Mouse (Mus musculus) heart, postnatal 0 days (tissue): ENCODE data around the gene Rab5if. TPM values are rescaled to one million over a fixed set of nuclear protein-coding genes. Genes with fewer than 3 reads are reported as not detected.
"Not testable (repeated sequence)": the region's sequence is repeated elsewhere in the genome, so short reads cannot be mapped to it uniquely, and the experiment has no call there.

Experiments used
- ATAC-seq: fragments of 200-750 bp; cut with Nextera tagmentation; 2 replicates; pipeline ENCODE4 v1.8.0; 2017; ENCODE audit warnings: low read depth, moderate number of reproducible peaks, moderate library complexity; ENCODE audit not compliant: insufficient read depth
- DNase-seq: peaks from one replicate; pipeline ENCODE4 v3.0.0-alpha.2; 2016; ENCODE audit warnings: low spot score
- H3K27ac ChIP-seq: fragments of 300-500 bp; sonication (generic); 2 replicates; pipeline ENCODE4 v1.5.1; 2014; ENCODE audit warnings: low read depth, mild to moderate bottlenecking
- H3K27me3 ChIP-seq: fragments of 300-500 bp; sonication (generic); 2 replicates; pipeline ENCODE4 v1.6.1; 2014; ENCODE audit warnings: low read length, mixed read lengths; ENCODE audit not compliant: control insufficient read depth, insufficient read depth
- H3K36me3 ChIP-seq: fragments of 300-500 bp; sonication (generic); replicated peaks from 2 replicates; pipeline ENCODE4 v1.6.1; 2014; ENCODE audit warnings: low read length, mixed read lengths; ENCODE audit not compliant: control insufficient read depth, insufficient read depth
- H3K4me1 ChIP-seq: fragments of 300-500 bp; sonication (generic); 2 replicates; pipeline ENCODE4 v1.6.1; 2014; ENCODE audit warnings: antibody characterized with exemption; ENCODE audit not compliant: control insufficient read depth, insufficient read depth
- H3K4me2 ChIP-seq: fragments of 300-500 bp; sonication (generic); 2 replicates; pipeline ENCODE4 v1.6.1; 2014; ENCODE audit warnings: low read depth, mild to moderate bottlenecking, low read length, moderate library complexity
- H3K4me3 ChIP-seq: fragments of 300-500 bp; sonication (generic); 2 replicates; pipeline ENCODE4 v1.5.1; 2014; ENCODE audit warnings: low read depth, low read length
- H3K9ac ChIP-seq: fragments of 300-500 bp; sonication (generic); replicated peaks from 2 replicates; pipeline ENCODE4 v1.6.1; 2014; ENCODE audit warnings: low read depth, low read length, mixed read lengths
- H3K9me3 ChIP-seq: fragments of 300-500 bp; sonication (generic); replicated peaks from 2 replicates; pipeline ENCODE4 v1.6.1; 2016; ENCODE audit warnings: low read length; ENCODE audit not compliant: control insufficient read depth
- CTCF ChIP-seq: IDR thresholded peaks from 2 replicates; pipeline ENCODE4 v1.5.1; 2016; ENCODE audit warnings: antibody characterized with exemption, control low read depth, low read depth
- EP300 ChIP-seq: IDR thresholded peaks from 2 replicates; pipeline ENCODE4 v1.6.1; 2016; ENCODE audit warnings: antibody characterized with exemption, low read depth
- WGBS: fragments of 180-500 bp; shearing (Covaris S2); extraction: QIAGEN DNeasy Blood & Tissue Kit; methylation state at CpG from one replicate; pipeline ENCODE4 v1.1.7; 2014; 5-methylcytosine and 5-hydroxymethylcytosine counted together
- polyA plus RNA-seq: library from polyadenylated mRNA; unstranded; fragments of >200 nt; fragmentation: Nextera tagmentation; extraction: Ambion mirVana; gene quantifications from 2 replicates; pipeline ENCODE4 v1.2.1, GENCODE M21; 2015
- total RNA-seq: library from RNA; depleted of rRNA; stranded (reverse); fragments of >200 nt; gene quantifications from 2 replicates; pipeline ENCODE4 v1.2.3, GENCODE M21; 2014; ENCODE audit warnings: low replicate concordance

The Rab5if gene
- total and polyA plus RNA-seq, 2 experiments from 2014 or later: 155 to 186 TPM

- no peak for ATAC-seq
- no peaks in the 10 kb centered on the region for H3K27me3 ChIP-seq
- H3K9ac ChIP-seq: no peak overlapping the region
- H3K4me1 ChIP-seq: no peaks in the 10 kb centered on the region
- H3K27ac ChIP-seq: no peak overlapping the region
- no peak overlapping the region for H3K4me2 ChIP-seq
- no peak for DNase-seq
- no peaks in the 10 kb centered on the region for H3K9me3 ChIP-seq
- no peaks in the 10 kb centered on the region for H3K36me3 ChIP-seq
- H3K4me3 ChIP-seq: no peak overlapping the region
- no peak for TF ChIP-seq CTCF
- TF ChIP-seq EP300: no peak
- WGBS: 55% methylated on average over 9 of the region's 9 CpGs
These were observed 33.5 kb downstream of the Rab5if start for GRCm38 (mm10) chr2:156896384-156896914.

- WGBS: 83% methylated on average over 9 of the region's 9 CpGs
- H3K27me3 ChIP-seq: no peaks in the 10 kb centered on the region
- no peak overlapping the region for H3K9ac ChIP-seq
- no peak for DNase-seq
- ATAC-seq: no peak
- H3K4me2 ChIP-seq: no peak overlapping the region
- H3K27ac ChIP-seq: no peak overlapping the region
- H3K9me3 ChIP-seq: no peaks in the 10 kb centered on the region
- no peak overlapping the region for H3K4me3 ChIP-seq
- H3K36me3 ChIP-seq: no peaks in the 10 kb centered on the region
- no peaks in the 10 kb centered on the region for H3K4me1 ChIP-seq
- no peak for TF ChIP-seq CTCF
- TF ChIP-seq EP300: no peak
These were observed 34.1 kb downstream of the Rab5if start for GRCm38 (mm10) chr2:156897034-156897433.

GRCm38 (mm10) chr2:156898374-156898773 lies 35.4 kb downstream of the Rab5if start:
- Histone ChIP-seq H3K27ac (no peak overlapping the region), H3K36me3 (no peaks in the 10 kb centered on the region), H3K4me2 (no peak overlapping the region), H3K27me3 (no peaks in the 10 kb centered on the region), H3K9me3 (no peaks in the 10 kb centered on the region), H3K9ac (no peak overlapping the region), H3K4me3 (no peak overlapping the region), H3K4me1 (no peaks in the 10 kb centered on the region)
- 44% methylated on average over 4 of the region's 4 CpGs for WGBS
- TF ChIP-seq EP300: no peak
- TF ChIP-seq CTCF: no peak
- ATAC-seq: no peak
- no peak for DNase-seq

GRCm38 (mm10) chr2:156899184-156899583 lies 36.3 kb downstream of the Rab5if start:
- H3K4me2 ChIP-seq: no peak overlapping the region
- H3K9ac ChIP-seq: no peak overlapping the region
- no peaks in the 10 kb centered on the region for H3K4me1 ChIP-seq
- no peak overlapping the region for H3K4me3 ChIP-seq
- 41% methylated on average over 4 of the region's 4 CpGs for WGBS
- H3K27ac ChIP-seq: no peak overlapping the region
- no peaks in the 10 kb centered on the region for H3K27me3 ChIP-seq
- H3K36me3 ChIP-seq: no peaks in the 10 kb centered on the region
- no peak for ATAC-seq
- H3K9me3 ChIP-seq: no peaks in the 10 kb centered on the region
- TF ChIP-seq EP300: no peak
- no peak for TF ChIP-seq CTCF
- no peak for DNase-seq

- no peak overlapping the region for H3K27ac ChIP-seq
- ATAC-seq: no peak
- WGBS: 88% methylated on average over 2 of the region's 2 CpGs
- TF ChIP-seq EP300: no peak
- no peak for TF ChIP-seq CTCF
- H3K4me2 ChIP-seq: no peak overlapping the region
- H3K36me3 ChIP-seq: no peaks in the 10 kb centered on the region
- DNase-seq: no peak
- H3K9me3 ChIP-seq: no peaks in the 10 kb centered on the region
- no peaks in the 10 kb centered on the region for H3K4me1 ChIP-seq
- H3K9ac ChIP-seq: no peak overlapping the region
- no peak overlapping the region for H3K4me3 ChIP-seq
- no peaks in the 10 kb centered on the region for H3K27me3 ChIP-seq
These were observed 38.4 kb downstream of the Rab5if start for GRCm38 (mm10) chr2:156901344-156901743.

- DNase-seq (no peak), ATAC-seq (no peak)
- Histone ChIP-seq H3K27me3 (no peaks in the 10 kb centered on the region), H3K4me2 (no peak overlapping the region), H3K36me3 (no peaks in the 10 kb centered on the region), H3K27ac (no peak overlapping the region), H3K4me1 (no peaks in the 10 kb centered on the region), H3K9me3 (no peaks in the 10 kb centered on the region), H3K9ac (no peak overlapping the region), H3K4me3 (no peak overlapping the region)
- TF ChIP-seq EP300 (no peak), CTCF (no peak)
- WGBS: 59% methylated on average over 6 of the region's 6 CpGs
These were observed 39.0 kb downstream of the Rab5if start for GRCm38 (mm10) chr2:156901883-156902282.

- not testable (repeated sequence) for H3K9me3 ChIP-seq, DNase-seq, H3K4me3 ChIP-seq, H3K27me3 ChIP-seq, ATAC-seq, H3K4me1 ChIP-seq, H3K27ac ChIP-seq, H3K36me3 ChIP-seq, H3K9ac ChIP-seq, H3K4me2 ChIP-seq
- 73% methylated on average over 4 of the region's 4 CpGs for WGBS
These were observed 39.5 kb downstream of the Rab5if start for GRCm38 (mm10) chr2:156902411-156902810.
